Mouse (Mus musculus): Measurements from ENCODE around the gene Gdpd4.

The Gdpd4 gene

DNA sequence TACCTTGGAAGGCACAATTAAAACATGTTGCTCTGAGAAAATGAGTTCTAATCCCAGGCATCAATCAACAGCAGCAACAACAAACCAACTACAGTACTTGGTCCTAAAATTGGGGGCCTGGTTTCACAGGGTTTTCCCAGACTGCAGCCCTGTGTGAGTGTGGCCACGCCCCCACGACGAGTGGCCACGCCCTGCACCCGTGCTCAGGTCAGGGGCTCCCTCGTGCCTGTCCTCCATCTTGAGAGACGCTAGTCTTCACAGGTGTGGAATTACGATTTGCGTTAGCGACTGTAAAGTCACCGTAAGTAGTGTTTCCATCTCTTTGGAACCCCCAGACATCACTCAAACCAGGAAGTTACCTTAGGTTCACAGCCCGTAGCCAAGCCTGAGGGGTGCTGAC lies at the start of gene Gdpd4:
Gene Gdpd4, plus strand, starts transcription at position 214 of the 400 bp plus-strand sequence.
- DNase-seq = no peak

DNA sequence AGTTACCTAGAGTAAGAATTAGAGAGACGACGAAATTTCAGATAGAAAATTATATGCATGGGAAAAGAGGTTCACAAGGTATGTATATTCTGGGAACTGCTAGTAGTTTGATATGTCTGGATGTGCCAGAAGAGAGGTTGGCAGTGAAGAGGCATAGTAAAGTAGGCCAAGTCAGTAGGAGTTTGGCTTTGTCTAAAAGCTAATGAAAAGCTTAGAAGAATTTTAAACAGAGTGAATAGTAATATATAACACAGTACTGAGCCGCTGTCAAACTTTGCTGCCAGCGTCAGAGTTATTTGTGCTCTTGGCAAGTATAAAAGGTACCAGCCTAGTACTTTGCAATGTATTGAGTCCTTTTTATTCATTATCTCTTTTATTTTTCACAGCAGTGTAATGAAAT lies 47.4 kb upstream of the Gdpd4 start:
- DNase-seq = no peak

DNA sequence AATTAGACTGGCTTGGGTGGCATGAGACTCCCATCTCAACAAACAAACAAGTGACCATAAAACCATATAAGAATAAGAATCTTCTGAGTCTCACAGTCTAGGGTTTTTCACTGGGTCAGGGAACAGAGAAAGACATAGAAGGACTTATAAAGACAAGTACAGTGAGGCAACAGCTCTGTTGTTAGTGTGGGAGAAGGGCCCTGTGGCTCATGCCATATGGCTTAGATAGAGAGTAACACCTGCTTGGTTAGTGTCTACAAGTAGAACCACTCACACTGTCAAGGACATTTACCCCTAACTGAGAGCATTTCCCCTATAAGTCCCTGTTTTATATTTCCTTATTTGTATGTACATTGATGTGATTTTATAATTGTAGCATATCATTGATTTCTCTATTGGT lies 46.4 kb upstream of the Gdpd4 start:
- no peak for DNase-seq

DNA sequence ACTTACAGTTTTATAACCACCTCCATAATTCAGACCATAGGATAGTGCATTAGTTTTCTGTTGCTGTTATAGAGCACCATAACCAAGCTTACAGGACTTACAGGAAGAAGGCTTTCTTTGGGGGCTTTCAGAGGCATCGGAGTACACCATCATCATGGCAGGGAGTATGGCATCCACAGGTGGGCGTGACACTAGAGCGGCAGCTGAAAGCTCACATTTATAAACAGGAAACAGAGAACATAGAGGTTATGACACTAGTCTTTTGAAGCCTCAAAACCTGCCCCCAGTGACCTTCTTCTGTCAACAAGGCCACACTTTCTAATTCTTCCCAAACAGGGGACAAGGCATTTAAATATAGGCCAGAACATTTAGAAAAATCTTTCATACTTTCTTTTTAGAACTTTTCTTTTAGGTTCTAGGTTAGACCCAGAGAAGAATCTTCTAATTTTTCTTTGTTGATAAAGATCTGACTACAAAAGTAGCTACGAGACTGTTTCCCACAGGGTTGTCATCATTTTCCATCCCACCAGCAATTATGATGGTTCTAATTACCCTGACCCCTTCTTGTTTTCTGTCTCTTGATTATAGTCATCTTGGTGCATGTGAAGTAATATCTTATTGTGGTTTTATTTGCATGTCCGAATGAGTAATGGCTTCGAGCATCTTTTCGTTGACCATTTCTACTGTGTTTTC lies 41.8 kb upstream of the Gdpd4 start:
- peak; percentile 62 for DNase-seq

DNA sequence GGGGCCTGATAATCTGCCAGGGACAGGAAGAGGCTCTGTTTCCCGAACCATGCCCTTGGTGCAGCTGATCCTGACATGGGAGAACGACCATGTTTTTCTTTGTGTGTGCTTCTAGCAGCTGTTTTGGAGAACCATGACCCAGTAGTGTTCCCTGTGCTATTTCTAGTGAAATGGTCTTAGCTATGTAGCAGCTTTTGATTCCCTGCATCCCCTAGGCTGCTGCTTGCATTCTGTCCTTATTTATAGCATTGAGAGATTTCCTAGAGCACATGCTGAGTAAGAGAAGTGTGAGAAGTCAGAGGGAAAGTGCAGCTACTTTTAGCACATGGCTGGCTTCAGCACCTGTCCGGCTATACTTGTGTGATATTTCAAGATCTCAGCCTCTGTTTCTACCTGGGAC lies 8.1 kb upstream of the Gdpd4 start:
- no peak for DNase-seq

DNA sequence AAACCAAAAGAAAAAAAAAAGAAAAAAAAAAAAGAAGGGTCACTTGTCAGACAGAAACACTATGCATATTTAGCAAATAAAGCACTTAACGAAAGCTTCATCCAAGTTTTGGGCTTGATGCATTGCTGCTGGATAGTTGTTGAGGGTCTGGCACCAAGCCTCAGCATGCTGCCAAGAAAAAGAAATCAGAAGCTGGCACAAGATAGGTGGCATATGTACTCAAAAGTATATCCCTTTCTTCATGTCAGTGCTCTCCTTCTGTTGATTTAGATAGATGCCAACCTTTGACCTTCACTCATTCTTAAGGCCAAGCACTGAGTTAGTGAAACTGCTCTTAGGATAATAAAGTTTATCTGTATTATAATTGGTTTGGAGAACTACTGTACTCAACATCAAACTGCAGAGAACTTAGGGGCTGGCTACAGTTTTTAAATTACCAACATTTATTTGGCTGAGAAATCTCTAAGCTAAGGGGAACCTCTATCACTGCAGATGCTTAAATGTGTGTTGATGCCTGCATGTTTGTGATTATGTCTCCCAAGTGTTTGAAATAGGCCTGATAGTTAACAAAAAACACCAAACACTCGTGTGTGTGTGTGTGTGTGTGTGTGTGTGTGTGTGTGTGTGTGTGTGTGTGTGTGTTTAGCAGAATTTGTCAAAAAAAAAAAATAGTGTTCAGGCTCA lies 4.8 kb upstream of the Gdpd4 start:
- no peak for DNase-seq

DNA sequence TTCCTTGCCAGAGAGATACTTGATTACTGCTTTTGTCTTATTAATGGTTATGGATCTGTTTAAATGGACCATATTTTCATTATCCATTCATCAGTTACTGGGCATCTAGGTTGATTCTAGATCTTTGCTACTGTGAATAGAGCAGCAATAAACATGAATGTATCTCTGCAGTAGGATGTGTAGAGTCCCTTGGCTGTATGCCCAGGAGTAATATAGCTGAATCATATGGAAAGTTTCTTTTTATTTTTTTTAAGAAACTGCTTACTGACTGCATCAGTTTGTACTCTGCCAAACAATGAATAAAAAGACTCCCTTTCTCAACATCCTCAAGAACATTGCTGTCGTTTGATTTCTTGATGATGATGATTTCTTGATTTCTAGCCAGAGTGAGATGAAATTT lies 6.1 kb downstream of the Gdpd4 start:
- no peak for DNase-seq

DNA sequence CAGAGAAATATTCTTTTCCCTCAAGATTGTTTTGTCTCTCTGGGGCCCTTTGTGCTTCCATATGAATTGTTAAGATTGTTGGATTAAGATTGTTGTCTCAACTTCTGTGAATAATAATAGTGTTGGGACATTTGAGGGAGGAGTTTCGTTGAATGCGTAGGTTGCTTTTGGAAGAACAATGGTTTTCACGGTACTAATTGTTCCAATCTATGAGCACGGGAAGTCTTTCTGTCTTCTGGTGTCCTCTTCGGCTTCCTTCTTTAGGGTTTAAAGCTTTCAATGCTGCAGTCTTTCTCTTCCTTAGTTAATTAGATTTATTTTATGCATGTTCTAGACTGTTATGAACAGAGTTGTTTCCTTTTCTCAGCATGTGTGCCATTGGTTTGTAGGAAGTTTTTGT lies 7.2 kb downstream of the Gdpd4 start:
- no peak for DNase-seq

DNA sequence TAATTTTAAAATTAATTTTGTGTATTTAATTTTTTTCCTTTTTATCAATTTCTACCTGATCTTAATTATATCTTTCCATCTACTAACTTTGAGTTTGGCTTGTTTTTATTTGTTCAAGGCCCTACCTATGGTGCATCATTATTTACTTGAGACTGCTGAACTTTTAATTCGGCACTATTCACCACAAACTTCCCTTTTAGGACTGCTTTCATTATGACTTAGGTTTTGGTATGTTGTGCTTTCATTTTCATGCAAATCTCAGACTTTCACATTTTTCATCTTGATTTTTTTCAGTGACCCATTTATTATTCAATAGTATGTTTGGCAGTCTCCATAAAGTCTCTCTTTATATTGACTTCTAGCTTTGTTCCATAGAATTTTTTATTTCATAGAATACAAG lies 24.7 kb downstream of the Gdpd4 start:
- DNase-seq = no peak

DNA sequence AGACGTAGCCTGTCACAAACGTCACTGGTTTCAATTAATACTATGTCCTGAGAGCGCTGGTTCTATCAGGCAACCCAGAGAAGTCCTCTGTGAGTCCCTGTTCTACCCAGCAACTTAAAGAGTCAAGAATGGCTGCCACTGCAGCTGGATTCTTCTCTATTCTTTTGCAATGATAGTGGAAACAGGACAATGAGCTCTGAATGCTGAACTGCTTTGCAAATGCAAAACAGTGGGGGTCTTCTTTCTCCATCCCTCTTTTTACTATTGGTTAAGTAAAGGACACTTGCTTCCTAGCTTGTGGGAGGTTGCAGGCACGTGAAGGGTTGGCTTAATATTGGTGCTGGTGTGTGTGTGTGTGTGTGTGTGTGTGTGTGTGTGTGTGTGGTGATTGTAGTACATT lies 52.7 kb downstream of the Gdpd4 start:
- no peak for DNase-seq

DNA sequence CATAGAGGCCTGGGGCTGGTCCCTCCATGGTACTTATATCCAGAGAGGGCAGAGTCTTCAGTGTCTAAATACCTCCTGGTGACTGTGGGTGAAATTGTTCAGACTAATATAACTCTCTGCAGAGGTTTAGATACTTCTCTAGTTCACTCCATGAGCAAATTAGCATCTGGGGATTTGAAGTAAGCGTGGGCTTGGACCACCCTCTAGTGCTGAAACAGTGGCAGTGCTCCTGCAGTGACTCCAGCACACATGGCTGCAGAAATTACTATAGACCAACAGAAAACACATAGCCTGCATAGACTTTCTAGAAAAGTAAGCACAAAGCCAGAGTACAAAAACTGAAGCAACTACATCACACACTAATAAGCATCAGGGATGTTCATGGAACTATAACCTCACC lies 57.7 kb downstream of the Gdpd4 start:
- peak; percentile 57 for DNase-seq

DNA sequence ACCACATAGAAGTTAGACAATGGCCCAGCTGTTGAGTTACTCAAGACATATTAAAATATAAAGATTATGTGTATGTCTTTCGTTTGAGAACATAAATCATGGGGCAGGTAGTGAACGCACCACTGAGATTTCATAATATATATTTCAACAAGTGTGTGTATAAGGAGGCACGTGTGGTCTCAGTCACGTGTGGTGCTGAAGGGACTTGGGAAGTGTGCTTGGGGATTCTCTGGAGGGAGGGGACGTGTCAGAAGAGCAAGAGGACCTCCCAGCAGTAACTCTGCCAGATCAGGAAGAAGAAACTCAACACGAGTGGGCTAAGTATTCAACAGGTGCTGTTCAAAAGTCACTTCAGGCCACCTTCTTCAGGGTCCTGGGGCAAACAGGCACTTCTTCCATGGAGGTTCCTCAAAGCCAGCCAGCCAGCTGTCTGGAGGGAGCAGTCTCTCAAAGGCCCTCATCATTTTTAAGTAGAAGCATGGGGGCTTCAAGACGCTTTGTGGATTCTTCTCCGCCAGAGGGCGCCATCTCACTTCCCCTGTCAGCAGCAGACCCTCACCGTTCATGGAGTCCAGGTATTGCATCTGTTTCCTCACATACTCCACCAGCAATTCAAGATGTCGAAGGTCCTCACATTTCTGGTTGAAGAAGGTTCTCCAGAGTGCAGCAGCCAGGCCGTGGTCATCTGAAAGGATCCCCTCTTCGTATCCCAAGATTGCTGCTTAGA lies 64.5 kb downstream of the Gdpd4 start:
- peak; percentile 67 for DNase-seq

DNA sequence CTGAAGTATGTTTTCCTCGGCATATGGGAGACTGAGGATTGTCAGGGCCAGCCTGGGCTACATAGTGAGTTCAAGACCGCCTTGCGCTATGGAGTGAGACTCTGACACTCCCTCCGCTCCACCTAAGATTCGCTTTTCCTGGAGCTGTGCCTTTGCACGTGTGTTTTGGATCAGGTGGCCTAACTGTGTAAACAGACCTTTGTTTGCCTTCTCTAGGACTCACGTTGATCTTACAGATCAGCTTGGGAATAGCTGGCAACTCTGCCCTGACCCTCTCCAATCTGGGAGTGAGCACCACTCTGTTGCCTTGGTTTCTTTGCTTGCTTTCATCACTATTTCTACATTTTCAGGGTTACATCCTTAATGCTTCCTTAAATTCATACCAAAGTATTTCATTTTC lies 82.9 kb downstream of the Gdpd4 start:
- no peak for DNase-seq

DNA sequence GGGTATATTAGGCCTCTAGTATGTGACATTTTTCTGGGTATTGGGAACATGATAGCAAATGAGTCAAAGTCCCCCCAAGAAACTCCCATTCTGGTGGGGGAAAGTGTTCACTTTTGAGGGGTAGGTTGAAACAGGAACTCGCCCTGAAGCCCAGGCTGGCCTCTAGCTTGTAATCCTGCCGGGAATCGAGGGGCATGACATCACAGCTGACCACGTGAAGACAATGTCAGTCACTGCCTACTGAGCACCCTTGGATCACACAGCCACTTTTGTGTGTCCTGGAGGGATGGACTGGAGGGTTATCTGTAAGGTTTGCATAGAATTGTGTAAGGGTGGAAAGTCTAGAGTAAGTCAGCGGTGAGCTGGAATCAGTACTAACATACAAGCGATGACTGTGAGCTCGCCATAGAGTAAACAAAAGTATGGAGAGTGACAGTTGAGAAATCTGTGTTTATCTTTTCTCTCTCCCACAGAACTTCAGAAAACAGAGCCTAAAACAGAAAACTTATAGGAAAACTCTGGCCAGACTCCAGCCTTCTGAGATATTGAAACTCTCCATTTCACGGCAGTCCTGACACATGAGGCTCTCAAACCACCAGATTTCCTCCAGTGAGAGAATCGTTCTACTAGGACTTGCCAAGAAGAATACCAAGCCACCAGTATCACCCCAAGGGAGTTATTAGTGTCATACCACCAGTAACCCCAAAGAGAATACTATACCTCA lies 128.5 kb downstream of the Gdpd4 start:
- no peak for DNase-seq

DNA sequence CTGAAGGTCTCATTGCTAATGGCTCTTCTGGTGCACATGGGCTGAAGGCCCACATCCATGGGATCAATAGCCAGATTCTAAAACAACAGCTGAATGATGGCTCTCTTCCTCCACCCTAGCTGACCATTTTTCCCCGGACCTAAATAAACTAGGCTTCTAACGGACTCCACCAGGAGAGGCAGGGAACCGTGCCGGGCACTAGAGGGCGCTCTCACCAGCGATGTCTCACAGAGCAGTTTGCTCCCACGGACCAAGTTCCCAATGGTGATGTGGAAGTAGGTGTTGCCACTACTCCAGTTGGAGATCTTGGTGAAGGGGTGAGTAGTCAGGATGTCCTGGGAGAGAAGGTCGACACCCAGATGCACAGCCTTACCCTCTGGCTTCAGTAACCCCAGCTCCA lies 132.2 kb downstream of the Gdpd4 start:
- peak; percentile 51 for DNase-seq

DNA sequence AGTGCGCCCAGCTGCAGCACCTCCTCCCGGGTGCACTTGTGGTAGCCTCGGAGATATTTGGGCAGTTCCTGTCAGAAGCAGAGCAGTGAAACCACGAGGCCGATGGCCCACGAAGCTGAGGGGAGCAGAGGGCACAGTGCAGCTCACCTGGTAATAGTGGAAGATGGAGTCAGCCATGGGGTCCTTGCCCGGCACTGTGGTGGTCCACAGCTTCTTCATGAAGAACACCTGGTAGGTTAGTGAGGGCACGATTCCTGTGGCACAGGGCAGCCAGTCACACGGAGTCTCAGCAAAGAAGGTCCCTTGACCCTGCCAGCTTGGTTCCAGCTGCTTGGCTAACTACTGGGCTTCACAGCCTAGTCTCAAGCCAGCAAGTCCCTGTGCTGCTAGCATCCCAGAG lies 134.7 kb downstream of the Gdpd4 start:
- DNase-seq = no peak

DNA sequence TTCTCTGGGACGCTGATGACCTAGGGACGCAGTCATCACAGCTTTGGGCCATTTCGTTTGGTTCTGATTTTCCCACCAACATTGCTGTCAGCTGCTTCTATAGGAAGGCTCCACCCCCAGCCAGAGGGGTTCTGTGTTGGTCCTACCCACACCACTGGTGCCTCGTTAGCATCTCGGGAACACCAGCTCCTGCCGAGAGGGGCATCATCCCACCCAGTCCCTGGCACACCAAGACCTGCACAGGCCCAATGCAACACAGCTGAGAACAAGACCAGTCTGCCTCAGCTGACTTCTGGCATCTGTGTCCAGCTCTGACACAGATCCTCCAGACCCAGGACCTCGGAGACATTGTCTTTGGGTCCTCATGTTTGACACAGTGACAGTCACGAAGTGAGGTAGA lies 135.2 kb downstream of the Gdpd4 start:
- DNase-seq = no peak

DNA sequence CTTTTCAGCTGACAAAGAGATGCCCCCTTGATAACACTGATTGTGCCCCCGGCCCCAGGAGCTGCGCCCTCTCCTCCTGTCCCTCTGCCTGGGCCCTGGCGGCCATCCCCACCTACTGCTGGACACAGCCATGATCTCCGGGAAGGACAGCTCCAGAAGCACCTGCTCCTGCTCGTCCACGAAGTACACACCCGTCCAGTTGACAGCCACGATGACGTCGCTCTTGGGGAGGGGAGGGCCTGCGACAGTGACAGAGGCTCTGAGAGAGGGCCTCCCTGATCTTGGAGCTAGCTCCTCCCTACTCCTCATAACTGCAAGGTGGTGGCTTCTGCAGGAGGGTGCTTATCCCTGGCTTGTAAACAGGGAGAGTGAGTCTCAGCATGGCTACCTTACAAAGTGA lies 146.5 kb downstream of the Gdpd4 start:
- DNase-seq = no peak

DNA sequence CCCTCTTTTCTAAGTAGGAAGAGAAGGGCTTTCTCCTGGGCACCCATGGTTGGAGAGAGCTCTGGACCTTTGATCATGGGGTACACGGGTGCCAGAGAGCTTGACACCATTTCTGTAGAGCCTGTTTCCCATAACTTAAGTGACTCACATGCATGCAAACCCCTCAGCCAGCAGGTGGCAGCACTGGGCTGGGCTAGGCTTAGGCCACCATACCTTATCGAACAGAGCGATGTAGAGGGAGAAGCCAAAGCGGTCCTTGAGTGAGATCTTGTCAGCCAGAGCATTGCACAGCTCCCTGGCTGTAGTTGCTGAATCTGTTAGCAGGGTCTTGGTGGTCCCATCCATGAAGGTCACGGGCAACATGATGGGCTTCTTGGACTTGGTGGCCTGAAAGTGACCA lies 151.9 kb downstream of the Gdpd4 start:
- peak; percentile 84 for DNase-seq

DNA sequence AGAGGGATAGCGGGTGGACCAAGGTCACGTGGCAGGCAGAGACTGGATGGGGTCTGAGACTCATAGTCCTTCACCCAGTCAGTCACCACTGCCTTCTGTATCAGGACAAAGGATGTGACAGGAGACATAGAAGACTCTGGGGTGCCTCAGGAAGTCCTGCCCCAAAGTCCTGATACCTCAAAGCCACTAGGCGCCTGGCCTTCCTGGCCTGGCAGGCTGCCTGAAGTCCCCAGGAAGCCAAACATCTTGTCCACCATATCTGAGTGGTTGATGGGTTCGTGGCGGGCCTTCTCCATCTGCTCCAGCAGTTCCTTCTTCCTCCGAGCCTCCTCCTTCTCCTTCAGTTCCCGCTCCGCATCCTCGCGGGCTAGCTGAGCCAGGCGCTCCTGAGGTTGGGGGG lies 157.7 kb downstream of the Gdpd4 start:
- no peak for DNase-seq

DNA sequence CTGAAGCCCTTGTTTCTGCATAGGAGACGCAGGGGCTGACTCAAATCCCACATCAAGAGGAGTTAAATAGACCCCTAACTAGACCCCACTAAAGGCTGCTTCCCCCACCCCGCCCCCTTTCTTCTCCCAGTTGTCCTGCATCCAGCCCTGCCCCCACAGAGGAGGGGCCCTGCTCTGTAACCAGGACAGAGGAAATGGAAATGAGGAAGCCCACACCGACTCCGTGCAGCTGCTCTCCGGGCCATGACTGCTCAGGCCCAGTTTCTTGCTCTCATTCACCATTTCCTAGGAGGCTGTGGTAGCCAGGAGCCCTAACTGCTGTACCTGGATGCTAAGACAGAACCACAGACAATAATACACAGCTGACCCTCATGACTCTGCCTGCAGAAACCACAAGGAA lies 162.6 kb downstream of the Gdpd4 start:
- DNase-seq = no peak

DNA sequence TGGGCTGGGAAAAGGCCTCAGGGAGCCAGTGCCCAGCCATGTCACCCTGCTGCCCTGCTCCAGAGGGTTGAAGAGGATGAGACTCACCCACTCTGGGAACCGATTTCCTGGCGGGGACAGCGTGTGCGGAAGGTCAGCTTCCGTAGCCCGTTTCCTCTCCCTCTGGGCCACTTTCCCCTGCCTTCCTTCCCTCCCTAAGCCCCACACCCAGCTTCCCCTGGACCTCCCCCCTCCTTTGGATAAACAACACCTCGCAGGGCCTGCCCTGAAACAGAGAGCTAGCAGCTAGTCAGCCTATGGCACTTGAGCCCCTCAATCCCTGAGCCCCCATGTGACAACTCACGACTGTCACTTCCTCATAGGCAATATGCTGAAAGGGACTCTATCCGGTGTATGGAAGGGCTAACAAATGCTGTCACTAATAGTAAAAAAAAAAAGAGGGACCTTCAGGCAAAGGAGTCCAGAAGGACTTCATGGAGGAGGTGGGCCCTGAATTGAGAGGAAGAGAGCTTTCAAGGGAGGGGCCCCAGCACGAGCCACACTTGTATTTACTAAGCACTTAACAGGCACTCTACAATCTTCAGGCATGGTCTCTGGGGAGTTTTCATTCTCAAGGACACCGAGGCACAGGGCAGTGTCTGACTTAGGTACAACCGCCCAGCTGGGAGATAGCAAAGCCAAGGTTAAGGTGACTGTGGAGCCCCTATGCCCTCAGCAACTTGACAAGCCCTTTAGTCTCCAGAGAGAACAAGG lies 165.0 kb downstream of the Gdpd4 start:
- no peak for DNase-seq

DNA sequence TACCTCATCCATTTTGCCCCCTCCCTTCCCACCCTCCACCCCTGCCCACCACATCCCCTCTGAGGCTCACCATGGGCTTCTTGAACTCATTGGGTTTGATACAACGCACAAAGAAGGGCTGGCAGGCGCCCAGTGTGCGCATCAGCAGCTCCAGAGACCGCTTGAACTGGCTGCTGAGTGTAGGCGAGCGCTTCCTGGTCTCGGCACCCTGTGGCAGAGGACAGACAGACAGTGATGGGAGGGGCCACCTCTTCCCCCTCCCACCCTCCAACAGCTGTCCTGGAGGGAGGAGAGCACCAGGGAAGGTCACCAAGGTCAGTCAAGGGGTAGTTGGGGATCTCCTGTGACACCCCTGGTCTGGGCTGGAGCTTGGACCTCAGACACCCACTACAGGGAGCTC lies 165.6 kb downstream of the Gdpd4 start:
- DNase-seq = no peak

All from thymus, postnatal 25 days (tissue).